ENCODE assay signal across 13 mouse cellular contexts in the genomic region with DNA sequence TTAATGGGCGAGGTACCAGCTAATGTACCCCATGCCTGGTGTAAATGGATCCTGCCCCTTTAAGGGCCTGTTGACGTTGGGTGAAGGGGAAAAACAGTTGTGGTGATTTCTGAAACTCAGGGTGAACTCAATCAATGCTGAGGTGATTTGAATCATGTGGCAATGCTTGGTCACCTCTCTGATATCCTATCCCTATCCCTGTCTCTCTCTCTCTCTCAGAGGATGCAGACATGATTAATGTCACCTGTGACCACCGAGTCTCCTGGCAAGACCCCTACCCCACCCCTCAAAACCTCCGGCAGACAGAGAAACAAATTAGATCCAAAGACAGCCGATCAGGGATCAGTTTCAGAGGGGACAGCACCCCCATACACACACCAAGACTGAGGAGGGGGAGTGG. TPM values are rescaled to one million over a fixed set of nuclear protein-coding genes. Genes with fewer than 3 reads are reported as not detected.
"Had no signal": no experiment of that assay in that cellular context is flagged by ENCODE, and none has a peak within 500 bp of the region (broad histone marks: within the 10 kb centered on the region; RNA-seq: fewer than 3 reads in every experiment).

No protein-coding gene starts in this region.

- H3K27ac ChIP-seq: left cerebral cortex, adult 2 months; liver, embryonic 13.5 days; macrophage; midbrain, embryonic 13.5 days; stomach, postnatal 0 days had no signal

- H3K4me1 ChIP-seq: liver, embryonic 13.5 days had no signal

- ATAC-seq: midbrain, embryonic 13.5 days had no signal

- H3K4me3 ChIP-seq: left cerebral cortex, adult 2 months; liver, embryonic 13.5 days; midbrain, embryonic 13.5 days had no signal

- DNase-seq: kidney, adult 9 months; kidney, postnatal 10 days; kidney, postnatal 36 days; layer of hippocampus, postnatal 36 days; liver, embryonic 13.5 days; lung, adult 2 months; thymus, adult 2 months; thymus, postnatal 14 days; thymus, postnatal 4 days had no signal

- H3K9ac ChIP-seq: liver, embryonic 13.5 days; midbrain, embryonic 13.5 days had no signal

- H3K36me3 ChIP-seq: liver, embryonic 13.5 days; midbrain, embryonic 13.5 days had no signal

- H3K9me3 ChIP-seq: liver, embryonic 13.5 days; midbrain, embryonic 13.5 days had no signal

- H3K4me2 ChIP-seq: liver, embryonic 13.5 days; midbrain, embryonic 13.5 days had no signal

RNA-seq across cellular contexts. Expression of a gene that starts 54.8 kb away (rescaled TPM):
- polyA plus RNA-seq: macrophage had no signal
